Mouse (Mus musculus): Measurements from ENCODE around the gene Gm7970. TPM values are rescaled to one million over a fixed set of nuclear protein-coding genes. Genes with fewer than 3 reads are reported as not detected.
"Not testable (repeated sequence)": the region's sequence is repeated elsewhere in the genome, so short reads cannot be mapped to it uniquely, and the experiment has no call there.

The Gm7970 gene
- polyA plus RNA-seq (2012; rRNA removed): not detected in 2 replicates

DNA sequence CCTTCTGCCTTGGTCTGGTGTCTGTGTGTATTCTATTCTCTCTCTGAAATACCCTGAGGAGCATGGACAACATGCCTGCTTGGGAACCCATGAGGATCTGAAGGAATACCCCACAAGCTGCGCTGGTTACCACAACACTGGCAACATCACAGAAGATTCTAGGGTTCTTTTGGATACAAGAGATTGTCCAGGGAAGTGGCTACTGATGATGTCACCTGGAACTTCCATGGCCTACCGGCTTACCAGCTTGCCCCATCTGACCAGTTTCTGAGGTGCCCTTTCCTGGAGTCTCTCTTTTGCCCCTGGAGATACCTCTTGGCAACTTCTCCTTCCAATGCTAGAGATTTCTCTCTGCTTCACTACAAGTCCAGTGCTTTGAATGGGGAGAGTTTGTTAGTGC, at the start of gene Gm7970:
Gene Gm7970, minus strand, starts transcription at position 101 of the 400 bp plus-strand sequence.
- not testable (repeated sequence) for DNase-seq (ENCODE audit: low read depth)

DNA sequence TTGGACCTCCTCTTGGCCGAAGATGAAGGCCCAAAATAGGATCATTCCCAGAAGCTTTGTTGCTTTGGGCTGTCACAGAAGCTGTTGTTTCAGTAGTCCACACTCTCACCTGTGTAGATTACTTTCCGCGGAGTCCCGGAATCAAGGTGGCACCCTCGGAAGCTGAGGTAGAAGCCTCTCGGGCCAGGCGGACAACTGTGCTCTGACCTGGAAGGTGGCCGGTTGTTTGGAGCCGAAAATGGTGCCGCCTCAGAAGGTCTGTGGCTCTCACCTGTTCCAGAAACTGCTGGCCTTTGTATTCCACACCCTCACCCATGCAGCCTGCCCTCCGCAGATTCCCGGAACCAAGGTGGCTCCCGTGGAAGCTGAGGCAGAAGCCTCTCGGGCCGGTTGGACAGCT, 45.6 kb upstream of the Gm7970 start:
- not testable (repeated sequence) for DNase-seq (ENCODE audit: low read depth)

DNA sequence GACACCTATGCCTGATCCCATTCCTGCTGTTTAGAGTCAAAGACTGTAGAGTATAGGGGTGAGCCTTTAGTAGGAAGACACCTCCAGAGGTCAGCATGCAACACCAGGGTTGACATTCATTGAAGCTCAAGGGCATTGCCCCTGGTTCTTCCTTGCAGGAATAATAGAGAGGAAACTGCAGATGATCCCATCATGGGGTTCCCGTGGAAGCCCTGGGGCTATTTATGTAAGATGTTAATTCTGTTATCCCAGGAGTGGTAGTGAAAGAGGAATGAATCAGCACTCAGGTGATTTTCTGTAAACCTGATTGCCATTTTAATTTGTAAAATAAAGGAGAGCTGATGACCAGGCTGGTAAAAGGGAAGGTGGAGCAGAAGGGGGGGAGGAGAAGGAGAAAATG, 31.0 kb upstream of the Gm7970 start:
- not testable (repeated sequence) for DNase-seq (ENCODE audit: low read depth)

DNA sequence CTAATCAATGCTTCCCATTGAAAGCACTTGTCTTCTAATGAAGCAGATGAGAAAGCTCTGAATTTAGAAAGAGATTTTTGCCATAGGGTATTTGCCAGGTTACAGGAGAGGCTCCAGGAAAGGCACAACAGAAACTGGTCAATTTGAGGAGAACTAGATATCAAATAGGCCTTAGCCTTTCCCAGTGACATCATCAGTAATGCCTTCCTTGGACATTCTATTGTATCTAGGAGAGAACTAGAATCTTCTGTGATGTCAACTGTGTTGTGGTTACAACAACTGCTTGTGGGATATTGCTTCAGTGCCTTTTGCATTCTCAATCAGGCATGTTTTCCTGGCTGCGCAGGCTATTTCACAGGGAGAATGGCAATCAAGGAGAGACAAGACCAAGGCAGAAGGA, 17.5 kb upstream of the Gm7970 start, which contains the start of gene 1700049E17Rik2:
Gene 1700049E17Rik2, plus strand, starts transcription at position 301 of the 400 bp plus-strand sequence.
- not testable (repeated sequence) for DNase-seq (ENCODE audit: low read depth)

DNA sequence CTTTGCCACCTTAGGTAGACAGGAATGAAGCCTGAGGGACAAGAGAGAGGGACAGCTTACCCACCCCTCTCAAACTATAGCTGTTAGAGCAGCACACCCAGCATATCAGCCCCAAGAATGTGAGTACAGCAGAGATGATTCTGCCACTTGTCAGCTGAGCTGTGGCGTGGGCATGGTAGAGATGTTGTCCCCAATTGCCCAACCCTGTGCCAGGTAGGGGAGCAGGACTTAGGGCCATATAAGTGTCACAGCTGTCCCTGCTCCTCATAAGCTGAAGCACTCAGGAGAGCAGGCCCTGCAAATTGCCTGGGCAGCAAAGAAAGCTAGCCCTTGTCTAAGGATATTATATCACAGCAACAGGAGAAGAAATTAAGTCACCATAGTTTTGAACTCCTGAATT, 30.7 kb downstream of the Gm7970 start:
- not testable (repeated sequence) for DNase-seq (ENCODE audit: low read depth)

DNA sequence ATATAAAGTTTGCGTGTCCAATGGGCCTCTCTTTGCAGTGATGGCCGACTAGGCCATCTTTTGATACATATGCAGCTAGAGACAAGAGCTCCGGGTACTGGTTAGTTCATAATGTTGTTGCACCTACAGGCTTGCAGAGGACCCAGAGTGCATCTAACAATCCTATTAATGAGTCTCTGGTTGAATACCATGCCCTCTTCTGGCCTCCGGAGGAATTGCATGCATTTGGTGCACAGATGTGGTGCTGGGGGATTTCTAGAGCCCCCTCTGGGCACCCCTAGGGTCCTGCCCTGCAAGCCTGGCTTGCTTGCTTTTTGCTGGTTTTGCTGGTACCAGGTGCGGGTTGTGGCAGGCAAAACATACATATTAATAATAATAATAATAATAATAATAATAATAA, 34.7 kb downstream of the Gm7970 start:
- not testable (repeated sequence) for DNase-seq (ENCODE audit: low read depth)

Other genes with a start within 250 kb of the Gm7970 start
- gene Gm5798, start 207.0 kb downstream of the Gm7970 start, polyA plus RNA-seq (2012; rRNA removed): not detected in 2 replicates
- not detected in 2 replicates for gene Gm7945, start 169.2 kb downstream of the Gm7970 start, polyA plus RNA-seq (2012; rRNA removed)
- not detected in 2 replicates for gene Gm6482, start 147.3 kb downstream of the Gm7970 start, polyA plus RNA-seq (2012; rRNA removed)
- not detected in 2 replicates for gene Gm7954, start 102.1 kb downstream of the Gm7970 start, polyA plus RNA-seq (2012; rRNA removed)
- not detected in 2 replicates for gene Gm3486, start 66.1 kb downstream of the Gm7970 start, polyA plus RNA-seq (2012; rRNA removed)
- gene 1700049E17Rik2, start 17.6 kb upstream of the Gm7970 start, polyA plus RNA-seq (2012; rRNA removed): not detected in 2 replicates
- not detected in 2 replicates for gene Gm3072, start 69.0 kb upstream of the Gm7970 start, polyA plus RNA-seq (2012; rRNA removed)
- gene Gm3676, start 90.9 kb upstream of the Gm7970 start, polyA plus RNA-seq (2012; rRNA removed): not detected in 2 replicates
- not detected in 2 replicates for gene Gm8068, start 146.3 kb upstream of the Gm7970 start, polyA plus RNA-seq (2012; rRNA removed)
- gene Gm7929, start 195.0 kb upstream of the Gm7970 start, polyA plus RNA-seq (2012; rRNA removed): not detected in 2 replicates
- gene Gm47189, start 216.9 kb upstream of the Gm7970 start, polyA plus RNA-seq (2012; rRNA removed): not detected in 2 replicates